Mouse (Mus musculus): ENCODE measurements at regions not wholly inside any gene's neighbourhood (a gene's known extent, or its start where the extent isn't known, plus 50 kb on each side); places are given as distances from the start of the nearest gene placed in this dataset.

GRCm38 (mm10) chr11:8224366-8224765, 440.0 kb downstream of the Tns3 start:
- DNase-seq, result no peak

GRCm38 (mm10) chr11:8220618-8221017, 443.7 kb downstream of the Tns3 start:
- no peak for DNase-seq

GRCm38 (mm10) chr11:8219911-8220310, 444.4 kb downstream of the Tns3 start:
- no peak for DNase-seq

- DNase-seq, result peak; percentile 86 to 90
These were observed 448.7 kb downstream of the Tns3 start for GRCm38 (mm10) chr11:8215634-8216033.

GRCm38 (mm10) chr11:8214305-8214903, 449.9 kb downstream of the Tns3 start:
- peak; percentile 38 to 39 for DNase-seq

- DNase-seq, result no peak
These were observed 451.2 kb downstream of the Tns3 start for GRCm38 (mm10) chr11:8213130-8213529.

GRCm38 (mm10) chr11:8212714-8213113, 451.6 kb downstream of the Tns3 start:
- DNase-seq, result no peak

- peak; percentile 72 to 85 for DNase-seq
These were observed 455.3 kb downstream of the Tns3 start for GRCm38 (mm10) chr11:8209041-8209440.

- peak; percentile 34 to 50 for DNase-seq
These were observed 465.0 kb downstream of the Tns3 start for GRCm38 (mm10) chr11:8199293-8199692.
